Comparison of ENCODE assay signal across 10 mouse cellular contexts in genomic region chr7:96651626-96652341, GRCm38 (mm10).
A peak's percentile ranks its signal among the peaks of the same experiment; 100 is the strongest.
DNase-seq lines count a peak whose midpoint lies in the region; ATAC-seq lines count a peak whose summit lies in the region.
"Had no signal": no experiment of that assay in that cellular context is flagged by ENCODE, and none has a peak within 500 bp of the region (broad histone marks: within the 10 kb centered on the region; RNA-seq: fewer than 3 reads in every experiment).

No protein-coding gene starts in this region.

- H3K36me3 ChIP-seq in embryonic facial prominence, embryonic 12.5 days: no peaks in the 10 kb centered on the region
- no peaks in the 10 kb centered on the region for H3K36me3 ChIP-seq in hindbrain, embryonic 15.5 days
- H3K36me3 ChIP-seq in midbrain, embryonic 14.5 days (ENCODE audit: control insufficient read depth, insufficient read depth, low read length): no peaks in the 10 kb centered on the region

- H3K27me3 ChIP-seq in embryonic facial prominence, embryonic 12.5 days: no peaks in the 10 kb centered on the region
- H3K27me3 ChIP-seq in hindbrain, embryonic 15.5 days: no peaks in the 10 kb centered on the region
- H3K27me3 ChIP-seq in midbrain, embryonic 14.5 days (ENCODE audit: control insufficient read depth, insufficient read depth, low read length): no peaks in the 10 kb centered on the region

- peak; percentile 60 for ATAC-seq in frontal cortex, adult (ENCODE audit: low TSS enrichment)
- no peak; the same call in 1 of the 2 replicates for ATAC-seq in embryonic facial prominence, embryonic 12.5 days (ENCODE audit: insufficient number of reproducible peaks, insufficient read depth, low FRiP score, low TSS enrichment)
- ATAC-seq in hindbrain, embryonic 15.5 days (ENCODE audit: low FRiP score, low read depth): peak; percentile 59; the same call in 1 of the 2 replicates
- 0 out of 2 replicates have a peak, but pooled peaks have one; percentile 26 for ATAC-seq in midbrain, embryonic 14.5 days (ENCODE audit: low FRiP score, low TSS enrichment)
- ATAC-seq: activated CD4-positive, CD25-positive, alpha-beta regulatory T cell, adult 4 months had no signal

- H3K9ac ChIP-seq in embryonic facial prominence, embryonic 12.5 days: no peak overlapping the region
- no peak overlapping the region for H3K9ac ChIP-seq in hindbrain, embryonic 15.5 days
- H3K9ac ChIP-seq in midbrain, embryonic 14.5 days (replicated peaks; ENCODE audit: low read length): no peak overlapping the region

- no peak for DNase-seq in frontal cortex, postnatal 14 days (ENCODE audit: low spot score in 2 of 2)
- DNase-seq in midbrain, embryonic 14.5 days: peak; percentile 39
- DNase-seq in urinary bladder, adult 2 months (ENCODE audit: low spot score): no peak
- no peak for DNase-seq in testis, postnatal 10 days (ENCODE audit: low spot score)
- DNase-seq in kidney, adult 11 months: no peak

- H3K4me3 ChIP-seq in embryonic facial prominence, embryonic 12.5 days: no peak overlapping the region
- H3K4me3 ChIP-seq in hindbrain, embryonic 15.5 days: no peak overlapping the region
- no peak overlapping the region for H3K4me3 ChIP-seq in midbrain, embryonic 14.5 days (replicated peaks; ENCODE audit: low read depth, low read length)
- H3K4me3 ChIP-seq: megakaryocyte, embryonic 14.5 days had no signal

- peaks cover 76% of the 10 kb centered on the region for H3K4me1 ChIP-seq in embryonic facial prominence, embryonic 12.5 days
- peaks cover 34% of the 10 kb centered on the region for H3K4me1 ChIP-seq in hindbrain, embryonic 15.5 days (replicated peaks)
- H3K4me1 ChIP-seq in midbrain, embryonic 14.5 days (ENCODE audit: control insufficient read depth, insufficient read depth, low read length): peaks cover 43% of the 10 kb centered on the region
- H3K4me1 ChIP-seq: megakaryocyte, embryonic 14.5 days had no signal

- H3K4me2 ChIP-seq in embryonic facial prominence, embryonic 12.5 days (replicated peaks): no peak overlapping the region
- no peak overlapping the region for H3K4me2 ChIP-seq in hindbrain, embryonic 15.5 days
- H3K4me2 ChIP-seq in midbrain, embryonic 14.5 days (ENCODE audit: low read length): no peak overlapping the region

- H3K27ac ChIP-seq in embryonic facial prominence, embryonic 12.5 days: peak overlapping the region; percentile 85
- no peak overlapping the region for H3K27ac ChIP-seq in hindbrain, embryonic 15.5 days (replicated peaks)
- H3K27ac ChIP-seq in midbrain, embryonic 14.5 days (replicated peaks; ENCODE audit: low read depth, low read length): no peak overlapping the region; the same call in 1 of the 2 replicates

- WGBS in embryonic facial prominence, embryonic 12.5 days: 25% methylated on average over 6 of the region's 6 CpGs
- WGBS in hindbrain, embryonic 15.5 days: 29% methylated on average over 6 of the region's 6 CpGs
- 27% methylated on average over 6 of the region's 6 CpGs for WGBS in midbrain, embryonic 14.5 days

- H3K9me3 ChIP-seq in embryonic facial prominence, embryonic 12.5 days: no peaks in the 10 kb centered on the region
- no peaks in the 10 kb centered on the region for H3K9me3 ChIP-seq in hindbrain, embryonic 15.5 days
- no peaks in the 10 kb centered on the region for H3K9me3 ChIP-seq in midbrain, embryonic 14.5 days (ENCODE audit: control insufficient read depth, low read length)
- H3K9me3 ChIP-seq: megakaryocyte, embryonic 14.5 days had no signal
